Mouse (Mus musculus) myocyte (in vitro differentiated cells): ENCODE measurements at regions not wholly inside any gene's neighbourhood (a gene's known extent, or its start where the extent isn't known, plus 50 kb on each side); places are given as distances from the start of the nearest gene placed in this dataset.

ENCODE experiments used
- CEBPB ChIP-seq: IDR thresholded peaks from 2 replicates; pipeline ENCODE4 v1.6.1; 2011; ENCODE audit warnings: mild to moderate bottlenecking, moderate library complexity; ENCODE audit not compliant: poor library complexity, insufficient read depth, severe bottlenecking
- MAX ChIP-seq: IDR thresholded peaks from one replicate; pipeline ENCODE4 v1.6.1; 2011; ENCODE audit warnings: low read depth, mild to moderate bottlenecking, control low read depth
- POLR2A ChIP-seq: IDR thresholded peaks from one replicate; pipeline ENCODE4 v1.6.1; 2011; ENCODE audit warnings: low read depth, mild to moderate bottlenecking, control low read depth, moderate library complexity; ENCODE audit not compliant: insufficient read length
- REST ChIP-seq: IDR thresholded peaks from one replicate; pipeline ENCODE4 v1.6.1; 2011; ENCODE audit warnings: mild to moderate bottlenecking, control low read depth, moderate library complexity; ENCODE audit not compliant: insufficient read depth, insufficient read length
- SRF ChIP-seq: IDR thresholded peaks from one replicate; pipeline ENCODE4 v1.6.1; 2011; ENCODE audit warnings: low read depth; ENCODE audit not compliant: control insufficient read depth, insufficient read length
- TCF12 ChIP-seq: IDR thresholded peaks from one replicate; pipeline ENCODE4 v1.6.1; 2011; ENCODE audit warnings: mild to moderate bottlenecking, control low read depth; ENCODE audit not compliant: poor library complexity, insufficient read depth, severe bottlenecking
- USF1 ChIP-seq: IDR thresholded peaks from one replicate; pipeline ENCODE4 v1.6.1; 2011; ENCODE audit warnings: low read depth, mild to moderate bottlenecking, control low read depth, moderate library complexity

DNA sequence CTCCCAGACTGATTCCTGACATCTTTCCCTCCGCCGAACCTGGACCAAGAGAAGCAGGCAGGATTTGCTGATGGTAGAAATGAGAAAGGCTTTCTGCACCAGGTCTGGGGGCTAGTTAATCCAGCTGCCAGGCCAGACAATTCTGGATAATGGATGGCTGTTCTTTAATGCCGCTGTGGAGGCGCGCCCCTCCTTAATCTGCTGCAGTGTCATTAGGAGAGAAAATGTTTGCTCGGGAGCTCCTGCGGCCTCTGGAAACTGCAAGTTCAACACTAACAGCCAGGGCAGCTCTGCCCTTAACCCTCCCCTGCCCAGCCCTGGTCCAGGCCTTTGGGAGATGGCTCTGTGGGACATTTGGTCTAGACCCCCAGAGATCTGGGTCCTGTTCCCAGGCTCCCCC lies 380.5 kb downstream of the Ptpru start:
- TF ChIP-seq MAX (no peak), TCF12 (no peak), POLR2A (no peak), SRF (no peak), CEBPB (no peak), REST (no peak), USF1 (no peak)
